Mouse (Mus musculus) lung, embryonic 16.5 days (tissue): ENCODE data around the gene Xrn1. TPM values are rescaled to one million over a fixed set of nuclear protein-coding genes. Genes with fewer than 3 reads are reported as not detected.
A peak's percentile ranks its signal among the peaks of the same experiment; 100 is the strongest.
"Not testable (repeated sequence)": the region's sequence is repeated elsewhere in the genome, so short reads cannot be mapped to it uniquely, and the experiment has no call there.

ENCODE experiments used
- ATAC-seq: fragments of 200-750 bp; cut with Nextera tagmentation; 2 replicates; pipeline ENCODE4 v1.8.0; 2017; ENCODE audit warnings: low read depth, mild to moderate bottlenecking, moderate library complexity
- H3K27ac ChIP-seq: fragments of 300-500 bp; sonication (generic); 2 replicates; pipeline ENCODE4 v1.5.1; 2014; ENCODE audit warnings: mild to moderate bottlenecking, control low read depth, low read length
- H3K27me3 ChIP-seq: fragments of 300-500 bp; sonication (generic); 2 replicates; pipeline ENCODE4 v1.6.1; 2014; ENCODE audit warnings: low read depth, low read length, mixed read lengths; ENCODE audit not compliant: control insufficient read depth, insufficient read depth
- H3K36me3 ChIP-seq: fragments of 300-500 bp; sonication (generic); 2 replicates; pipeline ENCODE4 v1.6.1; 2014; ENCODE audit warnings: low read length; ENCODE audit not compliant: control insufficient read depth, insufficient read depth
- H3K4me1 ChIP-seq: fragments of 300-500 bp; sonication (generic); replicated peaks from 2 replicates; pipeline ENCODE4 v1.6.1; 2014; ENCODE audit warnings: low read length, mixed read lengths; ENCODE audit not compliant: control insufficient read depth, insufficient read depth
- H3K4me2 ChIP-seq: fragments of 300-500 bp; sonication (generic); 2 replicates; pipeline ENCODE4 v1.6.1; 2014; ENCODE audit warnings: low read depth, low read length, control low read depth
- H3K4me3 ChIP-seq: fragments of 300-500 bp; sonication (generic); 2 replicates; pipeline ENCODE4 v1.5.1; 2014; ENCODE audit warnings: mild to moderate bottlenecking, low read length, control low read depth
- H3K9ac ChIP-seq: fragments of 300-500 bp; sonication (generic); 2 replicates; pipeline ENCODE4 v1.6.1; 2014; ENCODE audit warnings: low read length, control low read depth
- H3K9me3 ChIP-seq: fragments of 300-500 bp; sonication (generic); 2 replicates; pipeline ENCODE4 v1.6.1; 2016; ENCODE audit warnings: low read length; ENCODE audit not compliant: control insufficient read depth
- WGBS: fragments of 180-500 bp; shearing (Covaris S2); extraction: QIAGEN DNeasy Blood & Tissue Kit; methylation state at CpG from one replicate; pipeline ENCODE4 v1.1.7; 2014; 5-methylcytosine and 5-hydroxymethylcytosine counted together
- polyA plus RNA-seq: library from polyadenylated mRNA; unstranded; fragments of >200 nt; fragmentation: Nextera tagmentation; extraction: Ambion mirVana; gene quantifications from 2 replicates; pipeline ENCODE4 v1.2.1, GENCODE M21; 2015

Gene Xrn1
- polyA plus RNA-seq: 15.4 and 17.1 TPM in 2 replicates

GRCm38 (mm10) chr9:95954585-95955461 is at the start of gene Xrn1:
TSS of gene Xrn1 (plus strand) at chr9:95954760.
- H3K9me3 ChIP-seq: no peaks in the 10 kb centered on the region
- no peaks in the 10 kb centered on the region for H3K4me1 ChIP-seq
- H3K27me3 ChIP-seq: no peaks in the 10 kb centered on the region
- H3K4me3 ChIP-seq: peak within 1 kb of the TSS; percentile 99
- peak within 1 kb of the TSS; percentile 99 for H3K9ac ChIP-seq
- under 1% methylated on average over 56 of the region's 57 CpGs for WGBS
- H3K27ac ChIP-seq: peak within 1 kb of the TSS; percentile 92
- ATAC-seq: peak; percentile 99
- peaks cover 3% of the 10 kb centered on the region for H3K36me3 ChIP-seq
- peak within 1 kb of the TSS; percentile 85 for H3K4me2 ChIP-seq

DNA sequence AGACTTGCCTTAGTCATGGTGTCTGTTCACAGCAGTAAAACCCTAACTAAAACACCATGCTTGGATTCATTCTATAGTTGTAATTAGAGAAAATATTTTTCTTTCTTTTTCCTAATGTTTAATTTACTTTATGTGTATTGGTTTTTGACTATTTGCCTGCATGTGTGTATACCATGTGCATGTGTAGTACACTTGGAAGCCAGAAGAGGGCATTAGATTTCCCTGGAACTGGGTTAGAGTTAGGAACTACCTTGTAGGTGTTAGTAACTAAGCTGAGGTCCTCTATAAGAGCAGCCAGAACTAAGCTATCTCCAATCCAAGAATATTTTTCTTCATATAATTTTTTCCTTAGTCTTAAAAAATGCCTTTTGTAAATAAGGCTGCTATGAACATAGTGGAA is 21.7 kb upstream of the Xrn1 start:
- Histone ChIP-seq H3K4me2 (no peak overlapping the region), H3K36me3 (no peaks in the 10 kb centered on the region), H3K9ac (no peak overlapping the region), H3K27ac (no peak overlapping the region), H3K4me3 (no peak overlapping the region), H3K9me3 (no peaks in the 10 kb centered on the region), H3K4me1 (no peaks in the 10 kb centered on the region), H3K27me3 (no peaks in the 10 kb centered on the region)
- no peak for ATAC-seq

DNA sequence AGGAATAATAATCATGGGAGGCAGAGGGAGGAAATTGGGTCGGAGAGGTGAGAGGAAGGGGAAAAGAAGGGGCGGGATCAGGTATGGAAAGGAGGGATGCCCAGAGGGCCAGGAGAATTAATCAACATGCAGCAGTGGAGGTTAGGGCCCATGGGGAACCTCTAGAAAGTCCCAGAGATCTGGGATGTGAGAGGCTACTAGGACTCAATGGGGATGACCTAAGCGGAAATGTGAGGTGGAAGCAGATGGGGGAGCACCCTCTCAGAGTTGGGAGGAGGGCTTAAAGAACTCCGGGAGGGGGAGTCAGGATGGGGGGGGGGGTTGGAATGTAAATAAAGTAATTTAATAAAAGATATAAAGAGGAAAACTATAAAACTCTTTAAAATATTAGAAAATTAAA is 902 bp upstream of the Xrn1 start:
- WGBS: 72% methylated on average over 4 of the region's 4 CpGs
- Histone ChIP-seq H3K4me2 (peak overlapping the region; percentile 59), H3K4me3 (no peak overlapping the region; the same call in 1 of the 2 replicates), H3K27me3 (no peaks in the 10 kb centered on the region), H3K36me3 (peaks cover 3% of the 10 kb centered on the region), H3K9ac (no peak overlapping the region), H3K27ac (no peak overlapping the region), H3K4me1 (no peaks in the 10 kb centered on the region), H3K9me3 (no peaks in the 10 kb centered on the region)
- ATAC-seq: no peak

GRCm38 (mm10) chr9:95954226-95954584 is 355 bp upstream of the Xrn1 start:
- peak overlapping the region; percentile 99 for H3K9ac ChIP-seq
- ATAC-seq: peak; percentile 55
- H3K36me3 ChIP-seq: peaks cover 3% of the 10 kb centered on the region
- H3K4me1 ChIP-seq: no peaks in the 10 kb centered on the region
- H3K27ac ChIP-seq: peak overlapping the region; percentile 2
- under 1% methylated on average over 7 of the region's 7 CpGs for WGBS
- no peaks in the 10 kb centered on the region for H3K27me3 ChIP-seq
- no peaks in the 10 kb centered on the region for H3K9me3 ChIP-seq
- H3K4me3 ChIP-seq: peak overlapping the region; percentile 99
- peak overlapping the region; percentile 59 for H3K4me2 ChIP-seq

DNA sequence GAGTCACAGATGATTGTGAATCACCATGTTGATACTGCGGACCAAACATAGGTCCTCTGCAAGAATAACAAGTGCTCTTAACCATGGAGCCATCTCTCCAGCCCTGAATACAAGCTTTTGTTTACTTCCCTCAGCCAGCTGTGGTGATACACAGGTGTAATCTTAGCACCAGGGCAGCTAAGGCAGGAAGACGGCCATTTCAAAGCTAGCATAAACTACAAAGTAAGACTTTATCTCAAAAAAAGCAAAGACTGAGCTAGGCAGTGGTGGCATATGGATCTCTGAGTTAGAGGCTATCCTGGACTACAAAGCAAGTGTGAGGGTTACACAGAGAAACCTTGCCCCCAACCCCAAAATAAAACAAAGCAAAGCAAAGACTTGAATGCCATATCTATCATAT is 3.1 kb downstream of the Xrn1 start:
- H3K4me2 ChIP-seq: no peak overlapping the region
- H3K36me3 ChIP-seq: no peaks in the 10 kb centered on the region; the same call in 1 of the 2 replicates
- no peaks in the 10 kb centered on the region for H3K27me3 ChIP-seq
- WGBS: 84% methylated on average over 2 of the region's 2 CpGs
- H3K4me3 ChIP-seq: no peak overlapping the region
- no peak for ATAC-seq
- no peak overlapping the region for H3K9ac ChIP-seq
- H3K4me1 ChIP-seq: no peaks in the 10 kb centered on the region
- no peaks in the 10 kb centered on the region for H3K9me3 ChIP-seq
- no peak overlapping the region for H3K27ac ChIP-seq

GRCm38 (mm10) chr9:95958041-95958730 is 3.6 kb downstream of the Xrn1 start:
- H3K9ac ChIP-seq: no peak overlapping the region
- H3K36me3 ChIP-seq: no peaks in the 10 kb centered on the region; the same call in 1 of the 2 replicates
- no peaks in the 10 kb centered on the region for H3K4me1 ChIP-seq
- H3K4me3 ChIP-seq: no peak overlapping the region
- no peak overlapping the region for H3K4me2 ChIP-seq
- no peak overlapping the region for H3K27ac ChIP-seq
- H3K27me3 ChIP-seq: no peaks in the 10 kb centered on the region
- no peaks in the 10 kb centered on the region for H3K9me3 ChIP-seq
- WGBS: 93% methylated on average over 7 of the region's 7 CpGs
- no peak for ATAC-seq

GRCm38 (mm10) chr9:95958731-95959105 is 4.2 kb downstream of the Xrn1 start:
- not testable (repeated sequence) for H3K36me3 ChIP-seq, H3K9ac ChIP-seq, H3K27me3 ChIP-seq, H3K4me1 ChIP-seq, H3K9me3 ChIP-seq, H3K4me3 ChIP-seq, H3K27ac ChIP-seq, H3K4me2 ChIP-seq, ATAC-seq
- WGBS: 84% methylated on average over 2 of the region's 2 CpGs

GRCm38 (mm10) chr9:95959246-95959645 is 4.7 kb downstream of the Xrn1 start:
- ATAC-seq: no peak
- Histone ChIP-seq H3K27ac (no peak overlapping the region), H3K9ac (no peak overlapping the region), H3K4me1 (no peaks in the 10 kb centered on the region), H3K9me3 (no peaks in the 10 kb centered on the region), H3K36me3 (no peaks in the 10 kb centered on the region; the same call in 1 of the 2 replicates), H3K4me3 (no peak overlapping the region), H3K4me2 (no peak overlapping the region), H3K27me3 (no peaks in the 10 kb centered on the region)
- WGBS: 80% methylated on average over 6 of the region's 6 CpGs

GRCm38 (mm10) chr9:95959732-95960428 is 5.3 kb downstream of the Xrn1 start:
- no peaks in the 10 kb centered on the region for H3K27me3 ChIP-seq
- no peaks in the 10 kb centered on the region for H3K9me3 ChIP-seq
- WGBS: 94% methylated on average over 3 of the region's 3 CpGs
- peaks cover 5% of the 10 kb centered on the region for H3K36me3 ChIP-seq
- H3K4me2 ChIP-seq: no peak overlapping the region
- H3K9ac ChIP-seq: no peak overlapping the region
- ATAC-seq: no peak
- H3K27ac ChIP-seq: no peak overlapping the region
- no peak overlapping the region for H3K4me3 ChIP-seq
- H3K4me1 ChIP-seq: no peaks in the 10 kb centered on the region
